In genomic region chr4:134700911-134701310, GRCm38 (mm10) we compare ENCODE assay signal across 13 mouse cellular contexts. TPM values are rescaled to one million over a fixed set of nuclear protein-coding genes. Genes with fewer than 3 reads are reported as not detected.
DNase-seq lines count a peak whose midpoint lies in the region; ATAC-seq lines count a peak whose summit lies in the region.
"Had no signal": no experiment of that assay in that cellular context is flagged by ENCODE, and none has a peak within 500 bp of the region (broad histone marks: within the 10 kb centered on the region; RNA-seq: fewer than 3 reads in every experiment).

No protein-coding gene starts in this region.

- H3K4me3 ChIP-seq in heart, embryonic 13.5 days = no peak overlapping the region
- H3K4me3 ChIP-seq in midbrain, embryonic 10.5 days = 0 out of 2 replicates have a peak overlapping the region, but pooled peaks have one; percentile 9
- H3K4me3 ChIP-seq in midbrain, embryonic 11.5 days (ENCODE audit: low read depth, low read length) = no peak overlapping the region
- peak overlapping the region; percentile 69; the same call in 1 of the 2 replicates for H3K4me3 ChIP-seq in macrophage (ENCODE audit: inconsistent target)
- H3K4me3 ChIP-seq: lung, embryonic 15.5 days had no signal

- no peaks in the 10 kb centered on the region for H3K9me3 ChIP-seq in heart, embryonic 13.5 days
- no peaks in the 10 kb centered on the region for H3K9me3 ChIP-seq in midbrain, embryonic 10.5 days (replicated peaks)
- no peaks in the 10 kb centered on the region for H3K9me3 ChIP-seq in midbrain, embryonic 11.5 days (ENCODE audit: control insufficient read depth, low read length)
- H3K9me3 ChIP-seq: lung, embryonic 15.5 days had no signal

- whole genome bisulfite sequencing in heart, embryonic 13.5 days = 94% methylated on average over 2 of the region's 2 CpGs
- WGBS in midbrain, embryonic 10.5 days = 89% methylated on average over 2 of the region's 2 CpGs
- WGBS in midbrain, embryonic 11.5 days = 89% methylated on average over 2 of the region's 2 CpGs
- whole genome bisulfite sequencing in macrophage (ENCODE audit: missing documents) = 82% methylated on average over 2 of the region's 2 CpGs

- ATAC-seq in heart, embryonic 13.5 days (ENCODE audit: extremely low read depth, insufficient number of reproducible peaks, low FRiP score, low TSS enrichment) = no peak
- no peak for ATAC-seq in midbrain, embryonic 11.5 days (ENCODE audit: low FRiP score)
- ATAC-seq: intestine, postnatal 0 days had no signal

- no peak for DNase-seq in heart, postnatal 10 days
- DNase-seq in midbrain, embryonic 10.5 days (ENCODE audit: low spot score) = no peak
- DNase-seq in midbrain, embryonic 11.5 days (ENCODE audit: low spot score, missing footprints) = no peak
- no peak for DNase-seq in liver
- DNase-seq in thymus, postnatal 10 days (ENCODE audit: low spot score in 2 of 2) = no peak
- DNase-seq: cerebellum, postnatal 36 days; kidney, postnatal 4 days; spleen, adult 18-20 months had no signal

- H3K27ac ChIP-seq in heart, embryonic 13.5 days (replicated peaks) = no peak overlapping the region
- no peak overlapping the region for H3K27ac ChIP-seq in midbrain, embryonic 10.5 days (replicated peaks)
- H3K27ac ChIP-seq in midbrain, embryonic 11.5 days (ENCODE audit: low read depth, low read length) = no peak overlapping the region
- no peak overlapping the region for H3K27ac ChIP-seq in macrophage
- H3K27ac ChIP-seq: lung, embryonic 15.5 days; stomach, postnatal 0 days had no signal

- H3K79me2 ChIP-seq in macrophage (ENCODE audit: inconsistent target) = peaks cover 75% of the 10 kb centered on the region

- peaks cover 18% of the 10 kb centered on the region for H3K36me3 ChIP-seq in heart, embryonic 13.5 days
- peaks cover 6% of the 10 kb centered on the region; the same call in 1 of the 2 replicates for H3K36me3 ChIP-seq in midbrain, embryonic 10.5 days
- H3K36me3 ChIP-seq in midbrain, embryonic 11.5 days (ENCODE audit: control insufficient read depth, insufficient read depth, low read length) = no peaks in the 10 kb centered on the region
- H3K36me3 ChIP-seq in macrophage (ENCODE audit: inconsistent target) = peaks cover 44% of the 10 kb centered on the region
- H3K36me3 ChIP-seq: lung, embryonic 15.5 days had no signal

- H3K27me3 ChIP-seq in heart, embryonic 13.5 days (replicated peaks) = peaks cover 10% of the 10 kb centered on the region; the same call in 1 of the 2 replicates
- H3K27me3 ChIP-seq in midbrain, embryonic 10.5 days (ENCODE audit: low read depth, poor library complexity, severe bottlenecking) = peaks cover 45% of the 10 kb centered on the region
- peaks cover 25% of the 10 kb centered on the region for H3K27me3 ChIP-seq in midbrain, embryonic 11.5 days (ENCODE audit: control insufficient read depth, insufficient read depth, low read length)

- H3K4me1 ChIP-seq in heart, embryonic 13.5 days = peaks cover 35% of the 10 kb centered on the region
- H3K4me1 ChIP-seq in midbrain, embryonic 10.5 days = peaks cover 43% of the 10 kb centered on the region
- H3K4me1 ChIP-seq in midbrain, embryonic 11.5 days (ENCODE audit: control insufficient read depth, insufficient read depth, low read length) = peaks cover 10% of the 10 kb centered on the region

- H3K9ac ChIP-seq in heart, embryonic 13.5 days = peak overlapping the region; percentile 47
- H3K9ac ChIP-seq in midbrain, embryonic 11.5 days (ENCODE audit: low read length) = no peak overlapping the region
- H3K9ac ChIP-seq: lung, embryonic 15.5 days had no signal

- intact Hi-C loops in heart, postnatal 10 days (cut with DNase I) = no loop called here

- H3K4me2 ChIP-seq in heart, embryonic 13.5 days = peak overlapping the region; percentile 92
- no peak overlapping the region for H3K4me2 ChIP-seq in midbrain, embryonic 11.5 days

RNA-seq across cellular contexts. Expression of gene Man1c1, which starts 3.2 kb away (rescaled TPM):
- 5.3 and 6.3 TPM in 2 replicates for polyA plus RNA-seq in heart, embryonic 13.5 days (2015; fragmentation: Nextera tagmentation; extraction: Ambion mirVana)
- 10 to 100 TPM; 32.0 to 37.7 TPM for total RNA-seq in heart, postnatal 10 days (2021)
- 2.8 and 3.1 TPM in 2 replicates for polyA plus RNA-seq in midbrain, embryonic 10.5 days (2016; fragmentation: Nextera tagmentation; extraction: Ambion mirVana)
- 3.1 and 3.2 TPM in 2 replicates for polyA plus RNA-seq in midbrain, embryonic 11.5 days (2014; fragmentation: Nextera tagmentation; extraction: Ambion mirVana)
- total RNA-seq in macrophage (2018; cell fraction: chromatin; rRNA removed) = 100 to 1,000 TPM in 17 of 26 experiments, 10 to 100 TPM in 9; 23.6 to 264 (median 114) TPM
- total RNA-seq in macrophage (2018; cell fraction: cytosol; rRNA removed) = 100 to 1,000 TPM in 12 of 26 experiments, 10 to 100 TPM in 14; 38.4 to 182 (median 88.7) TPM
- 100 to 1,000 TPM in 21 of 26 experiments, 10 to 100 TPM in 5; 58.9 to 299 (median 132) TPM for total RNA-seq in macrophage (2018; cell fraction: nucleus; rRNA removed)
- polyA plus RNA-seq in macrophage (2018) = 82.3 to 124 TPM (median 103 TPM) in 3 replicates

Comparison
In these comparisons a context has a peak if more than half of its experiments do, and no peak if none do; other contexts are left out.
1. H3K4me3 ChIP-seq: peak in midbrain, embryonic 10.5 days (single experiment) and macrophage (single experiment); none in heart, embryonic 13.5 days (single experiment) and midbrain, embryonic 11.5 days (single experiment).
2. RNA of gene Man1c1, which starts 3.2 kb away (polyA plus RNA-seq): 82.3 to 124 TPM in macrophage; 5.3 to 6.3 TPM in heart, embryonic 13.5 days, 3.1 to 3.2 TPM in midbrain, embryonic 11.5 days and 2.8 to 3.1 TPM in midbrain, embryonic 10.5 days; every median in the first group is over 10 times any median in the second.